Mouse (Mus musculus) lung, embryonic 16.5 days (tissue): ENCODE results near the gene 2700049A03Rik. TPM values are rescaled to one million over a fixed set of nuclear protein-coding genes. Genes with fewer than 3 reads are reported as not detected.

ENCODE experiments used
- ATAC-seq: fragments of 200-750 bp; cut with Nextera tagmentation; 2 replicates; pipeline ENCODE4 v1.8.0; 2017; ENCODE audit warnings: low read depth, mild to moderate bottlenecking, moderate library complexity
- H3K27ac ChIP-seq: fragments of 300-500 bp; sonication (generic); 2 replicates; pipeline ENCODE4 v1.5.1; 2014; ENCODE audit warnings: mild to moderate bottlenecking, control low read depth, low read length
- H3K27me3 ChIP-seq: fragments of 300-500 bp; sonication (generic); 2 replicates; pipeline ENCODE4 v1.6.1; 2014; ENCODE audit warnings: low read depth, low read length, mixed read lengths; ENCODE audit not compliant: control insufficient read depth, insufficient read depth
- H3K36me3 ChIP-seq: fragments of 300-500 bp; sonication (generic); 2 replicates; pipeline ENCODE4 v1.6.1; 2014; ENCODE audit warnings: low read length; ENCODE audit not compliant: control insufficient read depth, insufficient read depth
- H3K4me1 ChIP-seq: fragments of 300-500 bp; sonication (generic); replicated peaks from 2 replicates; pipeline ENCODE4 v1.6.1; 2014; ENCODE audit warnings: low read length, mixed read lengths; ENCODE audit not compliant: control insufficient read depth, insufficient read depth
- H3K4me2 ChIP-seq: fragments of 300-500 bp; sonication (generic); 2 replicates; pipeline ENCODE4 v1.6.1; 2014; ENCODE audit warnings: low read depth, low read length, control low read depth
- H3K4me3 ChIP-seq: fragments of 300-500 bp; sonication (generic); 2 replicates; pipeline ENCODE4 v1.5.1; 2014; ENCODE audit warnings: mild to moderate bottlenecking, low read length, control low read depth
- H3K9ac ChIP-seq: fragments of 300-500 bp; sonication (generic); 2 replicates; pipeline ENCODE4 v1.6.1; 2014; ENCODE audit warnings: low read length, control low read depth
- H3K9me3 ChIP-seq: fragments of 300-500 bp; sonication (generic); 2 replicates; pipeline ENCODE4 v1.6.1; 2016; ENCODE audit warnings: low read length; ENCODE audit not compliant: control insufficient read depth
- WGBS: fragments of 180-500 bp; shearing (Covaris S2); extraction: QIAGEN DNeasy Blood & Tissue Kit; methylation state at CpG from one replicate; pipeline ENCODE4 v1.1.7; 2014; 5-methylcytosine and 5-hydroxymethylcytosine counted together
- polyA plus RNA-seq: library from polyadenylated mRNA; unstranded; fragments of >200 nt; fragmentation: Nextera tagmentation; extraction: Ambion mirVana; gene quantifications from 2 replicates; pipeline ENCODE4 v1.2.1, GENCODE M21; 2015

The 2700049A03Rik gene
- polyA plus RNA-seq, 1 experiment from 2014 or later: 15.5 TPM

- Histone ChIP-seq H3K4me2 (no peak overlapping the region), H3K27me3 (no peaks in the 10 kb centered on the region), H3K36me3 (no peaks in the 10 kb centered on the region), H3K4me1 (no peaks in the 10 kb centered on the region), H3K4me3 (no peak overlapping the region), H3K27ac (no peak overlapping the region), H3K9ac (no peak overlapping the region), H3K9me3 (no peaks in the 10 kb centered on the region)
- WGBS: 87% methylated on average over 5 of the region's 5 CpGs
- no peak for ATAC-seq
Observed at GRCm38 (mm10) chr12:71274519-71275237, 138.0 kb downstream of the 2700049A03Rik start.

- Histone ChIP-seq H3K9ac (no peak overlapping the region), H3K4me3 (no peak overlapping the region), H3K36me3 (no peaks in the 10 kb centered on the region), H3K4me1 (no peaks in the 10 kb centered on the region), H3K9me3 (no peaks in the 10 kb centered on the region), H3K27ac (no peak overlapping the region), H3K27me3 (no peaks in the 10 kb centered on the region), H3K4me2 (no peak overlapping the region)
- ATAC-seq: no peak
- 73% methylated on average over 8 of the region's 8 CpGs for WGBS
Observed at GRCm38 (mm10) chr12:71275906-71276595, 139.4 kb downstream of the 2700049A03Rik start.

- 76% methylated on average over 12 of the region's 12 CpGs for WGBS
- Histone ChIP-seq H3K4me3 (no peak overlapping the region), H3K4me1 (no peaks in the 10 kb centered on the region), H3K27me3 (no peaks in the 10 kb centered on the region), H3K27ac (no peak overlapping the region), H3K4me2 (no peak overlapping the region), H3K9me3 (no peaks in the 10 kb centered on the region), H3K9ac (no peak overlapping the region), H3K36me3 (no peaks in the 10 kb centered on the region)
- ATAC-seq: no peak
Observed at GRCm38 (mm10) chr12:71279521-71280262, 143.0 kb downstream of the 2700049A03Rik start.

GRCm38 (mm10) chr12:71281201-71281768 is 144.6 kb downstream of the 2700049A03Rik start:
- ATAC-seq: no peak
- Histone ChIP-seq H3K27me3 (no peaks in the 10 kb centered on the region), H3K9me3 (no peaks in the 10 kb centered on the region), H3K36me3 (no peaks in the 10 kb centered on the region), H3K4me2 (no peak overlapping the region), H3K4me1 (no peaks in the 10 kb centered on the region), H3K9ac (no peak overlapping the region), H3K27ac (no peak overlapping the region), H3K4me3 (no peak overlapping the region)
- 76% methylated on average over 12 of the region's 12 CpGs for WGBS

GRCm38 (mm10) chr12:71285399-71285798 is 148.8 kb downstream of the 2700049A03Rik start:
- Histone ChIP-seq H3K9ac (no peak overlapping the region), H3K27me3 (no peaks in the 10 kb centered on the region), H3K36me3 (no peaks in the 10 kb centered on the region), H3K9me3 (no peaks in the 10 kb centered on the region), H3K4me1 (no peaks in the 10 kb centered on the region), H3K27ac (no peak overlapping the region), H3K4me3 (no peak overlapping the region), H3K4me2 (no peak overlapping the region)
- no peak for ATAC-seq

GRCm38 (mm10) chr12:71290460-71290859 is 153.8 kb downstream of the 2700049A03Rik start:
- Histone ChIP-seq H3K27ac (no peak overlapping the region), H3K4me3 (no peak overlapping the region), H3K36me3 (no peaks in the 10 kb centered on the region), H3K27me3 (no peaks in the 10 kb centered on the region), H3K4me2 (no peak overlapping the region), H3K4me1 (no peaks in the 10 kb centered on the region), H3K9ac (no peak overlapping the region), H3K9me3 (no peaks in the 10 kb centered on the region)
- no peak for ATAC-seq
- 74% methylated on average over 2 of the region's 2 CpGs for WGBS

Other genes starting within 250 kb of the 2700049A03Rik start
- 232 and 234 TPM in 2 replicates for gene Actr10, start 199.0 kb upstream of the 2700049A03Rik start, polyA plus RNA-seq
- gene Psma3, start 162.2 kb upstream of the 2700049A03Rik start, polyA plus RNA-seq: 582 and 594 TPM in 2 replicates
- gene Arid4a, start 120.9 kb upstream of the 2700049A03Rik start, polyA plus RNA-seq: 44.7 and 47.7 TPM in 2 replicates
- 1.3 and 1.6 TPM in 2 replicates for gene Tomm20l, start 25.4 kb upstream of the 2700049A03Rik start, polyA plus RNA-seq
- gene Timm9, start 164 bp upstream of the 2700049A03Rik start, polyA plus RNA-seq: 59.0 and 59.6 TPM in 2 replicates
- gene Dact1, start 173.0 kb downstream of the 2700049A03Rik start, polyA plus RNA-seq: 6.1 and 6.4 TPM in 2 replicates